Mouse (Mus musculus): Measurements from ENCODE around the gene Mbd5. TPM values are rescaled to one million over a fixed set of nuclear protein-coding genes. Genes with fewer than 3 reads are reported as not detected.

The Mbd5 gene
- polyA plus RNA-seq, 1 experiment from 2014 or later, result 33.8 TPM

DNA sequence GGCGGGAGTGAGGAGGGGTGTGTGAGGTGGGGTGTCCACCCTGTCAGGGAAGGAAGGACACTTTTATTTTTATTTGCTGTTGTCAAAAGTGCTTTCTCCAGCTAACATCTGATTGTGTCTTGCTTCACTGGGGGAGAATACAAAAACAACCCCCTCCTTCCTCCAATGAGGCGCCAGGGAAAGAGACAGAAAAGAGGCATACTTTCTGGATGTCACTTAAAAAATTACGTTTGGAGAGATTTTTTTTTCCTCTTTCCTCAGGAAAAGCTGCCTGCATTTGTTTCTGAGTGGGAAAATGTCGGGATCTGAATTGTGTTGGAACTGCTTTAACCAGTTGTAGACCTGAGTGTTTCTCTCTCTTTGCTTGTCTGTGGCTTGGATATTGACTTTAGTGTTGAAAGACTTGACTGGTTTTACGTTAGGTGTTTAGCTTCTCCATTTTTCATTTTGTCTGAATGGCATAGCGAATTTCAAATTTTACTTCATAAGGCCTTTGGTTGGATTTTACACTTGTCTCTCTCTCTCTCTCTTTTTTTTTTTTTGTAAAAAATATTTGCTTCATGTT lies 1.1 kb downstream of the Mbd5 start:
- Histone ChIP-seq H3K27me3 (ENCODE audit: control insufficient read depth, insufficient read depth, low read length) (no peaks in the 10 kb centered on the region), H3K27ac (replicated peaks; ENCODE audit: low read depth, low read length) (peak overlapping the region; percentile 87), H3K4me1 (ENCODE audit: control insufficient read depth, insufficient read depth, low read length) (no peaks in the 10 kb centered on the region), H3K9me3 (replicated peaks; ENCODE audit: control insufficient read depth, low read length) (no peaks in the 10 kb centered on the region), H3K36me3 (replicated peaks; ENCODE audit: control insufficient read depth, insufficient read depth, low read depth, low read length) (no peaks in the 10 kb centered on the region), H3K4me3 (ENCODE audit: low read depth, low read length) (peak overlapping the region; percentile 82), H3K4me2 (ENCODE audit: low read depth, low read length) (peak overlapping the region; percentile 57), H3K9ac (replicated peaks; ENCODE audit: low read length) (peak overlapping the region; percentile 86)
- WGBS, result 13% methylated on average over 6 of the region's 6 CpGs
- DNase-seq (ENCODE audit: low spot score) (peak; percentile 7), ATAC-seq (replicated peaks; ENCODE audit: insufficient number of reproducible peaks, low FRiP score, low TSS enrichment, low read depth) (no peak)

DNA sequence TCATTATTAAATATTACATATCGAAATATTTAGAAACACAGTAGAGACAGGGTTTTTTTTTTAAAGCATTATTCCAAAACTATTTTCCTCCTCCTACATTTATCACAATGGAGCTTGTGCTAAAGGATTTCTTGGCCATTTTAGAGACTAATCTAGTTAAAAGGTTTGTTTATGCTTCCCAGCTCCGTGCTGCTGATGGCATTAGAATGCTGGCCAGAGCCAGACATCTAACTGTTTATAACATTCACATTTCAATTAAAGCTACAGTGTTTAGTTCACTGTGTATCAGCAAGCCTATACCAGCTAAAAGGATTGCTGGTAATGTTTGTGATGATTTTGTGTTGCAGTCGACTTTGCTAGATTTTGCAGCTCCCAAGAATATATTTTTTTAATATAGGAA lies 7.3 kb downstream of the Mbd5 start:
- no peaks in the 10 kb centered on the region for H3K4me1 ChIP-seq (ENCODE audit: control insufficient read depth, insufficient read depth, low read length)
- no peaks in the 10 kb centered on the region for H3K36me3 ChIP-seq (replicated peaks; ENCODE audit: control insufficient read depth, insufficient read depth, low read depth, low read length)
- no peak overlapping the region for H3K4me2 ChIP-seq (ENCODE audit: low read depth, low read length)
- 72% methylated on average over 3 of the region's 3 CpGs for WGBS
- no peak overlapping the region for H3K9ac ChIP-seq (replicated peaks; ENCODE audit: low read length)
- no peaks in the 10 kb centered on the region for H3K27me3 ChIP-seq (ENCODE audit: control insufficient read depth, insufficient read depth, low read length)
- ATAC-seq (replicated peaks; ENCODE audit: insufficient number of reproducible peaks, low FRiP score, low TSS enrichment, low read depth), result no peak
- H3K27ac ChIP-seq (replicated peaks; ENCODE audit: low read depth, low read length), result no peak overlapping the region
- DNase-seq (ENCODE audit: low spot score), result no peak
- H3K4me3 ChIP-seq (ENCODE audit: low read depth, low read length), result no peak overlapping the region
- no peaks in the 10 kb centered on the region for H3K9me3 ChIP-seq (replicated peaks; ENCODE audit: control insufficient read depth, low read length)

DNA sequence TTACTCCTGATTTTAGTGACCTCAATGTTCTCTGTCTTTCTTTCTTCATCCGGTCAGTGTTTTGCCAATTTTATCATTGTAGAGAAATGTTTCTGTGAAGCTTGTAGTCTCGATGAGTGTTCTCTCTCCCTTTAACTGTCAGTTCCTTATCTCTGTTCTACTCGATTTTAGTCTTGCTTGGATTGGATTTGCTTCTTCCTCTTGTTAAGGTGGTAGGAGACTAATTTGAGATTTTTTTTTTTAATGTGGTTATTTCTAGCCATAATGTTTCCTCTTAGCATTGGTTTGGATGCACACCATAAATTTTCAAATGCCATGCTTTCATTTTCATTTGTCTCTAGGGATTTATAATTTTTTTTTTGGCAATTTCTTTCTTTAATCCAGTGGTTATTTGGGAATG lies 29.6 kb downstream of the Mbd5 start:
- no peaks in the 10 kb centered on the region for H3K9me3 ChIP-seq (replicated peaks; ENCODE audit: control insufficient read depth, low read length)
- no peak overlapping the region for H3K4me2 ChIP-seq (ENCODE audit: low read depth, low read length)
- no peak for ATAC-seq (replicated peaks; ENCODE audit: insufficient number of reproducible peaks, low FRiP score, low TSS enrichment, low read depth)
- H3K4me1 ChIP-seq (ENCODE audit: control insufficient read depth, insufficient read depth, low read length), result no peaks in the 10 kb centered on the region
- 85% methylated on average over 3 of the region's 3 CpGs for WGBS
- no peak overlapping the region for H3K9ac ChIP-seq (replicated peaks; ENCODE audit: low read length)
- no peaks in the 10 kb centered on the region for H3K27me3 ChIP-seq (ENCODE audit: control insufficient read depth, insufficient read depth, low read length)
- no peak for DNase-seq (ENCODE audit: low spot score)
- H3K36me3 ChIP-seq (replicated peaks; ENCODE audit: control insufficient read depth, insufficient read depth, low read depth, low read length), result no peaks in the 10 kb centered on the region
- H3K27ac ChIP-seq (replicated peaks; ENCODE audit: low read depth, low read length), result no peak overlapping the region
- H3K4me3 ChIP-seq (ENCODE audit: low read depth, low read length), result no peak overlapping the region

DNA sequence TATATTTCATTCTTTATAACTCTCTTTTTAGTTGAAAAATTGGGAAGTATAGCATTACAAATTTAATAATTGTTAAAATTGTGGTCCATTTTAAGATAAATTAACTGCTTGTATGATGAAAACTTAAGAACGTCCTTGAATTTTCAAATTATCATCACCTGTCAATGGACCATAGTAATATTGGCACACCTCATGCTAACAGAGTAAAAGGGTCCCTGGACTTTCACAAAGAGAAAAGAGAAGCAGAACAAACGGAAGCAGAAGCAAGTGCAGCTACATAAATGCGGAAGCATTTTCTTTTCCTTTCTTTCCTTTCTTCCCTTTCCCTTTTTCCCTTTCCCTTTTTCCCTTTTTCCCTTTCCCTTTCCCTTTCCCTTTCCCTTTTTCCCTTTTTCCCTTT lies 41.0 kb downstream of the Mbd5 start:
- no peak for DNase-seq (ENCODE audit: low spot score)
- no peak overlapping the region for H3K27ac ChIP-seq (replicated peaks; ENCODE audit: low read depth, low read length)
- WGBS, result 95% methylated on average over 3 of the region's 3 CpGs
- H3K4me3 ChIP-seq (ENCODE audit: low read depth, low read length), result no peak overlapping the region
- H3K4me1 ChIP-seq (ENCODE audit: control insufficient read depth, insufficient read depth, low read length), result no peaks in the 10 kb centered on the region
- H3K4me2 ChIP-seq (ENCODE audit: low read depth, low read length), result no peak overlapping the region
- H3K9ac ChIP-seq (replicated peaks; ENCODE audit: low read length), result no peak overlapping the region
- no peak for ATAC-seq (replicated peaks; ENCODE audit: insufficient number of reproducible peaks, low FRiP score, low TSS enrichment, low read depth)
- no peaks in the 10 kb centered on the region for H3K27me3 ChIP-seq (ENCODE audit: control insufficient read depth, insufficient read depth, low read length)
- no peaks in the 10 kb centered on the region for H3K36me3 ChIP-seq (replicated peaks; ENCODE audit: control insufficient read depth, insufficient read depth, low read depth, low read length)
- H3K9me3 ChIP-seq (replicated peaks; ENCODE audit: control insufficient read depth, low read length), result no peaks in the 10 kb centered on the region

DNA sequence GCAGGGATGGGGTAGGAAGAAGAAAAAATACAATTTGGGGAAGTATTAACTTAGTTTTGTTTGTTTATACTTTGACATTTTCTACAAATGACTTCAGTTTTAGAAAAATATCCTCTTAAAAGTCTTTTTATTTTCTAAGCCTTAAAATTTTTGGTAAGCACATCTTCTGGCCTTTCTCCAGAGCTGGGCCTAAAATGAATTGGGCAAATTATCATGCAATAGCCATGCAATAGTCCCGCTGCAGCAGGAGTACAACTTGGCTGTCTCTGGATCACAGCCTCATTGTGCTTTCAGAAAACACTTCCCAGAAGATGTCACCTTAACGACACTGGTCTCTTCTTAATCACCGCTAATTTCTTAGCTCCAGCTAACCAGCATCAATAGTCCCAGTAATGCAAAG lies 91.2 kb downstream of the Mbd5 start:
- WGBS, result 80% methylated on average over 3 of the region's 3 CpGs
- no peaks in the 10 kb centered on the region; the same call in none of the 2 replicates for H3K9me3 ChIP-seq (replicated peaks; ENCODE audit: control insufficient read depth, low read length)

DNA sequence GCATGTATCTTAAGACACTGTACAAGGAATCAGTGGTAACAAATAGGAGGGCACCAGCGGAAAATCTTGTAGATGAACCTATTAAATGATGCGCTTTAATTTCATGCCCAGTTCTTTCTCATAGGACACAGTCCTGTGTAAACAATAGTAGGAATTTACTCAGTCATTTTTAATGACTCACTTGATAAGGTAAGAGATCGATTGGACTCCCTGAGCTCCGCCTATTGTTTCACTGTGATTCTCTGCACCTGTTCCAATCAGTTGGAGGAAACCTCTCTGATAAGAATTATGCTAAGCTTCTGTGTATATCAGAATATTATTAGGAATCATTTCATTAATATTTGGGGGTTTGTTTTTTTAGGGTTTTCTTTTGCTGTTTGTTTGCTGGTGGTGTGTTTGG lies 100.7 kb downstream of the Mbd5 start:
- Histone ChIP-seq H3K9me3 (replicated peaks; ENCODE audit: control insufficient read depth, low read length) (no peaks in the 10 kb centered on the region), H3K27me3 (ENCODE audit: control insufficient read depth, insufficient read depth, low read length) (no peaks in the 10 kb centered on the region), H3K27ac (replicated peaks; ENCODE audit: low read depth, low read length) (no peak overlapping the region), H3K4me3 (ENCODE audit: low read depth, low read length) (no peak overlapping the region), H3K36me3 (replicated peaks; ENCODE audit: control insufficient read depth, insufficient read depth, low read depth, low read length) (no peaks in the 10 kb centered on the region), H3K4me1 (ENCODE audit: control insufficient read depth, insufficient read depth, low read length) (no peaks in the 10 kb centered on the region), H3K4me2 (ENCODE audit: low read depth, low read length) (no peak overlapping the region), H3K9ac (replicated peaks; ENCODE audit: low read length) (no peak overlapping the region)
- WGBS, result 95% methylated on average over 4 of the region's 4 CpGs
- ATAC-seq (replicated peaks; ENCODE audit: insufficient number of reproducible peaks, low FRiP score, low TSS enrichment, low read depth) (no peak), DNase-seq (ENCODE audit: low spot score) (no peak)

More for the DNA sequence above, 91.2 kb downstream of the Mbd5 start:
- Histone ChIP-seq H3K9ac (replicated peaks; ENCODE audit: low read length) (no peak overlapping the region), H3K27me3 (ENCODE audit: control insufficient read depth, insufficient read depth, low read length) (no peaks in the 10 kb centered on the region), H3K4me1 (ENCODE audit: control insufficient read depth, insufficient read depth, low read length) (no peaks in the 10 kb centered on the region), H3K4me3 (ENCODE audit: low read depth, low read length) (no peak overlapping the region), H3K4me2 (ENCODE audit: low read depth, low read length) (no peak overlapping the region), H3K36me3 (replicated peaks; ENCODE audit: control insufficient read depth, insufficient read depth, low read depth, low read length) (no peaks in the 10 kb centered on the region), H3K27ac (replicated peaks; ENCODE audit: low read depth, low read length) (no peak overlapping the region)
- DNase-seq (ENCODE audit: low spot score), result no peak
- ATAC-seq (replicated peaks; ENCODE audit: insufficient number of reproducible peaks, low FRiP score, low TSS enrichment, low read depth), result no peak

DNA sequence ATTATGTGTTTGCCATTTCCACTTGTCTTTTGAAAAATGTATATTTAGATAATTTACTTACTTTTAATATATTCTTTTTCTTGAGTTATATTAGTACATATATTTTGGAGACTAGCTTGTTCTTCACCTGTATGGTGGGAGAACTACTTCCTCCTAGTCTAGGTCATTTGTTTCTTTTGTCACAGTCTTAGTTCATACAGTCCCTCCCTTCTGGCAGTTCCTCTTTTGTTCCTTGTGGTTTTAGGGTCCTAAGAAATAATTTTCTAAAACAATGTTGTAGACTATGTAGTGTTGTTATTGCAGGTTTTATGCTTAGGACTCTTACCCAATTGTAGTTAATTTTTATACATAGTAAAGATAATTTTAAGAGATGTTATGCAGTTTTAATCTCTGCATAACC lies 118.6 kb downstream of the Mbd5 start:
- no peak overlapping the region for H3K27ac ChIP-seq (replicated peaks; ENCODE audit: low read depth, low read length)
- no peak for DNase-seq (ENCODE audit: low spot score)
- no peak for ATAC-seq (replicated peaks; ENCODE audit: insufficient number of reproducible peaks, low FRiP score, low TSS enrichment, low read depth)
- H3K4me3 ChIP-seq (ENCODE audit: low read depth, low read length), result no peak overlapping the region
- no peaks in the 10 kb centered on the region for H3K36me3 ChIP-seq (replicated peaks; ENCODE audit: control insufficient read depth, insufficient read depth, low read depth, low read length)
- H3K27me3 ChIP-seq (ENCODE audit: control insufficient read depth, insufficient read depth, low read length), result no peaks in the 10 kb centered on the region
- no peak overlapping the region for H3K9ac ChIP-seq (replicated peaks; ENCODE audit: low read length)
- no peaks in the 10 kb centered on the region for H3K4me1 ChIP-seq (ENCODE audit: control insufficient read depth, insufficient read depth, low read length)
- H3K9me3 ChIP-seq (replicated peaks; ENCODE audit: control insufficient read depth, low read length), result no peaks in the 10 kb centered on the region
- no peak overlapping the region for H3K4me2 ChIP-seq (ENCODE audit: low read depth, low read length)

DNA sequence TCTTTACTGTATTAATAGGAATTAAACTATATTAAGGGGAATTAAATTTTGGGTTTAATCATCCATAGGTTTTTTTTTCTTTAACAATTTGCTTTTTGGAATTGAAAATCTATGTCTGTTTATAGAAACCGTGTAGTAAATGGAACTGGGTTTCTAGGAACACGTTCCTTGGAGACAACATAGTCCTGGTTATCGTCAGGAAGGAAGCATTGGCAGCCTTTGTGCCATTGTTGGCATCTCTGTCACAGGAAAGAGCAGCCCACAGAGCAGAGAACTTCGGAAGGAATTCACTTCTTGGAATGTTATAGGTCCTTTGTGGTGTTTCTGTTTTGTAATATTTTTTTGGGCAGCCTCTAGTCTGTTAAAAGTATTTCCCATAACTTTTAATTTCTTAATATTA lies 135.7 kb downstream of the Mbd5 start:
- ATAC-seq (replicated peaks; ENCODE audit: insufficient number of reproducible peaks, low FRiP score, low TSS enrichment, low read depth), result no peak
- no peak overlapping the region for H3K4me2 ChIP-seq (ENCODE audit: low read depth, low read length)
- H3K4me1 ChIP-seq (ENCODE audit: control insufficient read depth, insufficient read depth, low read length), result no peaks in the 10 kb centered on the region
- H3K36me3 ChIP-seq (replicated peaks; ENCODE audit: control insufficient read depth, insufficient read depth, low read depth, low read length), result no peaks in the 10 kb centered on the region
- 87% methylated on average over 4 of the region's 4 CpGs for WGBS
- H3K27me3 ChIP-seq (ENCODE audit: control insufficient read depth, insufficient read depth, low read length), result no peaks in the 10 kb centered on the region
- DNase-seq (ENCODE audit: low spot score), result no peak
- no peak overlapping the region for H3K27ac ChIP-seq (replicated peaks; ENCODE audit: low read depth, low read length)
- no peaks in the 10 kb centered on the region for H3K9me3 ChIP-seq (replicated peaks; ENCODE audit: control insufficient read depth, low read length)
- H3K9ac ChIP-seq (replicated peaks; ENCODE audit: low read length), result no peak overlapping the region
- no peak overlapping the region for H3K4me3 ChIP-seq (ENCODE audit: low read depth, low read length)

Measured in embryonic facial prominence, embryonic 11.5 days (tissue).